Mouse (Mus musculus) layer of hippocampus, postnatal 25 days (tissue): ENCODE results near the gene Trim41. TPM values are rescaled to one million over a fixed set of nuclear protein-coding genes. Genes with fewer than 3 reads are reported as not detected.

ENCODE experiments used
- total RNA-seq, 2 experiments: library from RNA; stranded (reverse); gene quantifications; 2 replicates each; pipeline ENCODE4 v1.2.3; 2021

Gene Trim41
- total RNA-seq, 2 experiments from 2014 or later = 50.1 to 50.4 TPM

Other genes with a start within 250 kb of the Trim41 start
- 100 to 1,000 TPM; 227 to 260 TPM for gene Rack1, start 17.0 kb downstream of the Trim41 start, total RNA-seq
- gene Trim7, start 8.8 kb upstream of the Trim41 start, total RNA-seq = 1 to 10 TPM; 1.6 to 2.1 TPM
- gene Gm12184, start 9.3 kb upstream of the Trim41 start, total RNA-seq = 1 to 10 TPM in 1 of 2 experiments, under 1 TPM in 1; 0.66 to 2.3 TPM
- 1 to 10 TPM; 4.4 TPM for gene Irgm1, start 54.3 kb upstream of the Trim41 start, total RNA-seq
- under 1 TPM; 0.12 to 0.21 TPM for gene Gm5431, start 84.9 kb upstream of the Trim41 start, total RNA-seq
- gene Psme2b, start 128.8 kb upstream of the Trim41 start, total RNA-seq = 1 to 10 TPM in 1 of 2 experiments, under 1 TPM in 1; 0.94 to 1.4 TPM
- gene Olfr56, start 161.5 kb upstream of the Trim41 start, total RNA-seq = not detected
- 1 to 10 TPM in 1 of 2 experiments, under 1 TPM in 1; 0.66 to 1.1 TPM for gene 9930111J21Rik1, start 162.0 kb upstream of the Trim41 start, total RNA-seq
- gene Gm12185, start 174.9 kb upstream of the Trim41 start, total RNA-seq = under 1 TPM in 1 of 2 experiments, not detected in 1; 0.09 TPM
- gene Tgtp1, start 176.8 kb upstream of the Trim41 start, total RNA-seq = under 1 TPM in 1 of 2 experiments, not detected in 1; 0.32 TPM
- 1 to 10 TPM in 1 of 2 experiments, under 1 TPM in 1; 0.86 to 1.5 TPM for gene 9930111J21Rik2, start 233.9 kb upstream of the Trim41 start, total RNA-seq
- gene Tgtp2, start 246.9 kb upstream of the Trim41 start, total RNA-seq = under 1 TPM; 0.45 to 0.62 TPM